Mouse (Mus musculus) heart, adult 8-10 months (tissue): ENCODE results near the gene Wasf1. TPM values are rescaled to one million over a fixed set of nuclear protein-coding genes. Genes with fewer than 3 reads are reported as not detected.

ENCODE experiments used
- DNase-seq: peaks from one replicate; pipeline ENCODE4 v3.0.0; 2022; ENCODE audit warnings: low spot score
- total RNA-seq, 4 experiments: library from RNA; stranded (reverse); gene quantifications; 2 replicates each; pipeline ENCODE4 v1.2.4; 2022

The Wasf1 gene
- total RNA-seq, 4 experiments from 2014 or later = 0.14 to 0.79 (median 0.43) TPM

DNA sequence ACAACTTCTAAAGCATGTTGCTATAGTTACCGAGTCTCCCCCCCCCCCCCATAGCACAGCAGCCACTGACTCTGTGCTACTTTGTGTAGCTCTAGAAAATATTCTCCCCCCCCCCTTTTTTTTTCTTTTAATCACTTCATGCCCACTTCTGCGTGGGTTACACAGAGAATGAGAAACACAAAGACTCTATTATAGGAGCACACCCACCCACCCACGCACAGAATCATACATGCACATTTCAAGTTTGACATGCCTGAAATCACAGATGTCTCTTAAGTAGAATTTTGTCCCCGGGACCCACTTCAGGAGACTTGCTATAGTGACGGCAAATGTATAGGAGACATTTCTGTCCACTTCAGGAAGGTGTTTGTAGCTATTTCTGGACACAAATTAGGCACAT lies 88.0 kb downstream of the Wasf1 start:
- DNase-seq = no peak

DNA sequence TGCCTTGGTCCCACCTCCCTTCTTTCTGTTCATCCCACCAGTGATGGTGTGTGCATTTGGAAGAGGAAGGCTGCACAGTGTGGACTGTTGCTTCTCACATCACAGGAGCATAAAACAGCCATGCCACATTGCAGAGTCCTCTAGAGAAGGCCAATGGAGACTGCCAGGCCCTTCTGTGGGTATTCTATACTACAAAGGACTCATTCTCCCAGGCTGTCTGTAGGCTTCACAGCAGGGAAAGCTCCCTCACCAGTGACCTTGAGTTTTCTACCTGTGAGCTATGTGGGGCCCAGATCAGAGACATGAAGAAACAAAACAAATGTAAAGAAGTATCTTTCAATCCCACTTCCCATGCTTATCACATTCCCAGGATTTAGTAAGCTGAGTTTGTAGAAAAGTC lies 100.5 kb downstream of the Wasf1 start:
- DNase-seq = no peak

- no peak for DNase-seq
These were observed 101.3 kb downstream of the Wasf1 start for GRCm38 (mm10) chr10:40984600-40984999.

- DNase-seq = no peak
These were observed 102.1 kb downstream of the Wasf1 start for GRCm38 (mm10) chr10:40985350-40985749.

Other genes with a start within 250 kb of the Wasf1 start
- gene Mettl24, start 200.2 kb upstream of the Wasf1 start, total RNA-seq = 1 to 10 TPM in 3 of 4 experiments, under 1 TPM in 1; 0.90 to 2.4 (median 1.5) TPM
- 10 to 100 TPM; 15.8 to 20.9 (median 20.0) TPM for gene Cdc40, start 164 bp upstream of the Wasf1 start, total RNA-seq
- not detected for gene Gpr6, start 188.8 kb downstream of the Wasf1 start, total RNA-seq